Mouse (Mus musculus) heart, postnatal 0 days (tissue): ENCODE data around the gene Fcor. TPM values are rescaled to one million over a fixed set of nuclear protein-coding genes. Genes with fewer than 3 reads are reported as not detected.
A peak's percentile ranks its signal among the peaks of the same experiment; 100 is the strongest.

Source experiments
- ATAC-seq: fragments of 200-750 bp; cut with Nextera tagmentation; 2 replicates; pipeline ENCODE4 v1.8.0; 2017; ENCODE audit warnings: low read depth, moderate number of reproducible peaks, moderate library complexity; ENCODE audit not compliant: insufficient read depth
- DNase-seq: peaks from one replicate; pipeline ENCODE4 v3.0.0-alpha.2; 2016; ENCODE audit warnings: low spot score
- H3K27ac ChIP-seq: fragments of 300-500 bp; sonication (generic); 2 replicates; pipeline ENCODE4 v1.5.1; 2014; ENCODE audit warnings: low read depth, mild to moderate bottlenecking
- H3K27me3 ChIP-seq: fragments of 300-500 bp; sonication (generic); 2 replicates; pipeline ENCODE4 v1.6.1; 2014; ENCODE audit warnings: low read length, mixed read lengths; ENCODE audit not compliant: control insufficient read depth, insufficient read depth
- H3K36me3 ChIP-seq: fragments of 300-500 bp; sonication (generic); replicated peaks from 2 replicates; pipeline ENCODE4 v1.6.1; 2014; ENCODE audit warnings: low read length, mixed read lengths; ENCODE audit not compliant: control insufficient read depth, insufficient read depth
- H3K4me1 ChIP-seq: fragments of 300-500 bp; sonication (generic); 2 replicates; pipeline ENCODE4 v1.6.1; 2014; ENCODE audit warnings: antibody characterized with exemption; ENCODE audit not compliant: control insufficient read depth, insufficient read depth
- H3K4me2 ChIP-seq: fragments of 300-500 bp; sonication (generic); 2 replicates; pipeline ENCODE4 v1.6.1; 2014; ENCODE audit warnings: low read depth, mild to moderate bottlenecking, low read length, moderate library complexity
- H3K4me3 ChIP-seq: fragments of 300-500 bp; sonication (generic); 2 replicates; pipeline ENCODE4 v1.5.1; 2014; ENCODE audit warnings: low read depth, low read length
- H3K9ac ChIP-seq: fragments of 300-500 bp; sonication (generic); replicated peaks from 2 replicates; pipeline ENCODE4 v1.6.1; 2014; ENCODE audit warnings: low read depth, low read length, mixed read lengths
- H3K9me3 ChIP-seq: fragments of 300-500 bp; sonication (generic); replicated peaks from 2 replicates; pipeline ENCODE4 v1.6.1; 2016; ENCODE audit warnings: low read length; ENCODE audit not compliant: control insufficient read depth
- CTCF ChIP-seq: IDR thresholded peaks from 2 replicates; pipeline ENCODE4 v1.5.1; 2016; ENCODE audit warnings: antibody characterized with exemption, control low read depth, low read depth
- EP300 ChIP-seq: IDR thresholded peaks from 2 replicates; pipeline ENCODE4 v1.6.1; 2016; ENCODE audit warnings: antibody characterized with exemption, low read depth
- WGBS: fragments of 180-500 bp; shearing (Covaris S2); extraction: QIAGEN DNeasy Blood & Tissue Kit; methylation state at CpG from one replicate; pipeline ENCODE4 v1.1.7; 2014; 5-methylcytosine and 5-hydroxymethylcytosine counted together
- polyA plus RNA-seq: library from polyadenylated mRNA; unstranded; fragments of >200 nt; fragmentation: Nextera tagmentation; extraction: Ambion mirVana; gene quantifications from 2 replicates; pipeline ENCODE4 v1.2.1, GENCODE M21; 2015
- total RNA-seq: library from RNA; depleted of rRNA; stranded (reverse); fragments of >200 nt; gene quantifications from 2 replicates; pipeline ENCODE4 v1.2.3, GENCODE M21; 2014; ENCODE audit warnings: low replicate concordance

The Fcor gene
- total and polyA plus RNA-seq, 2 experiments from 2014 or later: 1.3 TPM; not detected in 1

DNA sequence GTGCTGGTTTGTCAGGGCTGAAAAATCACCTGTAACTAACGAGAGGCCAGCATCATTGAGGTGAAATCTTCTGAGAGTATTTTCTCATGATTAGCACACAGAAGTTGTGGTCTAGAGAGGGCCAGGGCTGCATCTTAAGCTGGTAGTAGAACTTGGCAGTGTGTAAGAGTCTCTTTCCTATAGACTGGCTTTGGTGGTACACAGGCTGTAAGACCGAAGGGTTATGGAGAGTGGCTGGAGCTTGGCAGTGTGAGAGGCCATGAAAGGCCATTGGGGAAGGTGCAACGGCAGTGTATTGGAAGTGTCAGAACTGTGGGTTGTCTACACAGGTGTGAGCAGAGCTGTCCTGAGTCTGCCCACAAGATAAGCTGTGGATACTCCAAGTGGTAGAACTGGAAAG, 38.1 kb upstream of the Fcor start:
- TF ChIP-seq EP300: no peak
- no peak for TF ChIP-seq CTCF
- Histone ChIP-seq H3K9me3 (no peaks in the 10 kb centered on the region), H3K4me2 (no peak overlapping the region), H3K27ac (no peak overlapping the region), H3K27me3 (no peaks in the 10 kb centered on the region), H3K36me3 (no peaks in the 10 kb centered on the region), H3K4me1 (no peaks in the 10 kb centered on the region; the same call in 1 of the 2 replicates), H3K4me3 (no peak overlapping the region), H3K9ac (no peak overlapping the region)
- DNase-seq: no peak
- ATAC-seq: no peak
- WGBS: 74% methylated on average over 3 of the region's 3 CpGs

- WGBS: 52% methylated on average over 7 of the region's 7 CpGs
- no peak overlapping the region for H3K27ac ChIP-seq
- no peak overlapping the region for H3K9ac ChIP-seq
- no peak overlapping the region for H3K4me3 ChIP-seq
- H3K4me1 ChIP-seq: no peaks in the 10 kb centered on the region; the same call in 1 of the 2 replicates
- no peak overlapping the region for H3K4me2 ChIP-seq
- DNase-seq (no peak), ATAC-seq (no peak)
- H3K9me3 ChIP-seq: no peaks in the 10 kb centered on the region
- TF ChIP-seq CTCF (no peak), EP300 (no peak)
- no peaks in the 10 kb centered on the region for H3K36me3 ChIP-seq
- H3K27me3 ChIP-seq: no peaks in the 10 kb centered on the region
Observed at GRCm38 (mm10) chr8:3707611-3708010, 35.4 kb upstream of the Fcor start.

- Histone ChIP-seq H3K27ac (no peak overlapping the region), H3K9ac (no peak overlapping the region), H3K36me3 (no peaks in the 10 kb centered on the region), H3K4me2 (no peak overlapping the region), H3K9me3 (no peaks in the 10 kb centered on the region), H3K4me3 (no peak overlapping the region), H3K27me3 (no peaks in the 10 kb centered on the region), H3K4me1 (no peaks in the 10 kb centered on the region)
- TF ChIP-seq CTCF: peak; percentile 44
- no peak for TF ChIP-seq EP300
- 55% methylated on average over 4 of the region's 4 CpGs for WGBS
- no peak for ATAC-seq
- no peak for DNase-seq
Observed at GRCm38 (mm10) chr8:3705711-3706110, 33.5 kb upstream of the Fcor start.

DNA sequence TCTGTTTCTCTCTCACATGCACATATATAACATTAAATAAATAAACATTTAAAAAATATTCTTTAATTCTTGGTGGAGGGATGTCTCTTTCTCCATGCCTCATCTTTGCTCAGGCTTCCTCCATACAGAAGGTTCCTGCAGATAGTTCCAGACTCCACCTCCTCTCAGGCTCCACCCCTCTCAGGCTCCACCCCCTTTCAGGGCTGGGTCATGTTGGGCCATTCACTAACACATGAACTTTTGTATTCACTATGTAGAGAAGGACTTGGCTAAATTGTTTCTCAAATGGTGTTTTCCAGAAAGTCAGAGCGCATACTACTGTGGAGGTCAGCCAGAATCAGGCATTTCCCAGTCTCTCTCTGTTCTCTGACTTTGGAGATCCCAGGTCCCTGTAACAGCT, 29.3 kb upstream of the Fcor start:
- no peak overlapping the region for H3K4me2 ChIP-seq
- 94% methylated on average over 1 of the region's 1 CpGs for WGBS
- no peak overlapping the region for H3K4me3 ChIP-seq
- no peaks in the 10 kb centered on the region for H3K36me3 ChIP-seq
- H3K4me1 ChIP-seq: no peaks in the 10 kb centered on the region
- H3K27ac ChIP-seq: no peak overlapping the region
- H3K9me3 ChIP-seq: no peaks in the 10 kb centered on the region
- TF ChIP-seq EP300 (no peak), CTCF (no peak)
- ATAC-seq: no peak
- no peak for DNase-seq
- no peak overlapping the region for H3K9ac ChIP-seq
- no peaks in the 10 kb centered on the region for H3K27me3 ChIP-seq

- ATAC-seq (no peak), DNase-seq (no peak)
- H3K9ac ChIP-seq: no peak within 1 kb of the TSS
- no peaks in the 10 kb centered on the region for H3K9me3 ChIP-seq
- WGBS: 66% methylated on average over 3 of the region's 3 CpGs
- H3K4me2 ChIP-seq: no peak within 1 kb of the TSS
- H3K4me1 ChIP-seq: no peaks in the 10 kb centered on the region
- TF ChIP-seq EP300: no peak
- no peak for TF ChIP-seq CTCF
- H3K27ac ChIP-seq: no peak within 1 kb of the TSS
- no peaks in the 10 kb centered on the region for H3K27me3 ChIP-seq
- no peaks in the 10 kb centered on the region for H3K36me3 ChIP-seq
- no peak within 1 kb of the TSS for H3K4me3 ChIP-seq
Observed at GRCm38 (mm10) chr8:3694121-3694520, 22.0 kb upstream of the Fcor start, which contains the start of gene Fcer2a. Fcer2a (minus strand) TSS chr8:3694175.

DNA sequence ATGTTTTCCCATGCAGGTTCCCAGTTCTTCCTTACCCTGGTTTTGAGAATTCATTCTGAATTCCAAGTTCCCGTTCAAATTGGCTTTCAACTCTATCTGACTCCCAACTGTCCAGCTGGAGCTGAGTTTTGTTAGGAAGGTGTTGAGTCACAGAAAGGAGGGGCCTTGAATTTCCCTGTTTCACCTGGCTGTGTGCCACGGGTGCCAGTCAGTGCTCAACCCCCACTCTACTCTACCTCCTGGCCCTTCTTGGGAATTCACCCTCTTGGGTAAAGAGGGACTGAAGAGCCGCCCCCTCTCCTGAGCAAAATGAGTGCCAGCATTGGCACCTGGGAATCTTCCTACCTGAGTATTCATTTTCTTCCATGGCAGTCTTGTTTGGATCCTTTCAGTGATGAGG, 18.6 kb upstream of the Fcor start:
- ATAC-seq: no peak
- WGBS: 59% methylated on average over 3 of the region's 3 CpGs
- TF ChIP-seq EP300: no peak
- no peak for TF ChIP-seq CTCF

More for the DNA sequence above, 18.6 kb upstream of the Fcor start:
- Histone ChIP-seq H3K27ac (no peak overlapping the region), H3K9me3 (no peaks in the 10 kb centered on the region), H3K36me3 (no peaks in the 10 kb centered on the region), H3K4me3 (no peak overlapping the region), H3K27me3 (no peaks in the 10 kb centered on the region), H3K4me1 (no peaks in the 10 kb centered on the region), H3K4me2 (no peak overlapping the region), H3K9ac (no peak overlapping the region)
- DNase-seq: no peak
